Mouse (Mus musculus): ENCODE measurements around the gene Eif1b. TPM values are rescaled to one million over a fixed set of nuclear protein-coding genes. Genes with fewer than 3 reads are reported as not detected.

Eif1b gene
- polyA plus RNA-seq, 1 experiment from 2014 or later, result 146 TPM

- Histone ChIP-seq H3K4me1 (peaks cover 14% of the 10 kb centered on the region), H3K4me3 (replicated peaks) (peak overlapping the region; percentile 75), H3K27me3 (no peaks in the 10 kb centered on the region), H3K27ac (replicated peaks) (peak overlapping the region; percentile 87), H3K9ac (peak overlapping the region; percentile 96), H3K36me3 (peaks cover 22% of the 10 kb centered on the region), H3K4me2 (replicated peaks) (peak overlapping the region; percentile 74), H3K9me3 (replicated peaks) (no peaks in the 10 kb centered on the region)
- under 1% methylated on average over 79 of the region's 97 CpGs for WGBS
- peak; percentile 83 for ATAC-seq (ENCODE audit: insufficient number of reproducible peaks, low FRiP score, low TSS enrichment, low read depth)
Measured at GRCm38 (mm10) chr9:120492400-120493351, 644 bp downstream of the Eif1b start.

DNA sequence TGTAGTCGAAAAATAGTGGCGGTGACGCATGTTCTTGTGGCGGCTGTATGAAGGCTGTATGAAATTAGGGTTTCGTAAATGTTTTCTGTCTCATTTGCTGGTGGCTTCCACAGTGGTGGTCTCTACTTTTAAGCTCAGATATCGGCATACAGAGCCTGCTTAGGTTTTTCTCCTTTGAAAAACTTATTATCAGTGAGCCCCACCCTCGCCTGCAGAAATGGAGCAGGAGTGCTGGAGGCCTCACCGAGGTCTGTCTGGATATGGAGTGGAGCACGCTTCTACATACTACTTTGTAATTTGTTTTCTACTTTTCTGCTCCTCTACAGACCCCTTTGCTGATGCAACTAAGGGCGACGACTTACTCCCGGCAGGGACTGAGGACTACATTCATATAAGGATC is 1.7 kb downstream of the Eif1b start:
- peak overlapping the region; percentile 87 for H3K27ac ChIP-seq (replicated peaks)
- ATAC-seq (ENCODE audit: insufficient number of reproducible peaks, low FRiP score, low TSS enrichment, low read depth), result no peak
- peaks cover 22% of the 10 kb centered on the region for H3K36me3 ChIP-seq
- H3K4me3 ChIP-seq (replicated peaks), result peak overlapping the region; percentile 75
- H3K4me1 ChIP-seq, result peaks cover 14% of the 10 kb centered on the region
- H3K27me3 ChIP-seq, result no peaks in the 10 kb centered on the region
- H3K9ac ChIP-seq, result peak overlapping the region; percentile 96
- 35% methylated on average over 12 of the region's 12 CpGs for WGBS
- H3K4me2 ChIP-seq (replicated peaks), result peak overlapping the region; percentile 74
- H3K9me3 ChIP-seq (replicated peaks), result no peaks in the 10 kb centered on the region

DNA sequence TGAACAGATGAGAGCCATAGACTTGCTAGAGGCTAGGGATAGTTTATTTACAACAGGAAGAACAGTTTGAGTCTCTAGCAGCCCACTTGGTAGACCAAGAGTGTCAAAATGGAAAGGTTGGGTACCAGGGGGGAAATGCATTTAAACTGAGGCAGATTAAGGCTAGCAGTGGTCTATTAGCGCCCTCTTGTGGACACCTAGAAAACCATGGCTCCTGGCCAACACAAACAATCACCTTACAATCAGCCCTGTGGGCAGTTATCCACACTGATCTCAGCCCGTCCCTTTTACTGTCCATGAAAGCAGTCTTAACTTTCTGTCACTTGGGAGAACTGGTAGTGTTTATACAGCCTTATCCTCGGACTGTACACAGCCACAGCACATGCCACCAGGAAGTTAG is 4.7 kb downstream of the Eif1b start:
- Histone ChIP-seq H3K9me3 (replicated peaks) (no peaks in the 10 kb centered on the region), H3K27ac (replicated peaks) (no peak overlapping the region), H3K4me3 (replicated peaks) (no peak overlapping the region), H3K27me3 (no peaks in the 10 kb centered on the region), H3K4me2 (replicated peaks) (no peak overlapping the region), H3K4me1 (peaks cover 14% of the 10 kb centered on the region), H3K36me3 (peaks cover 22% of the 10 kb centered on the region), H3K9ac (no peak overlapping the region)
- no peak for ATAC-seq (ENCODE audit: insufficient number of reproducible peaks, low FRiP score, low TSS enrichment, low read depth)
- WGBS, result 5% methylated on average over 3 of the region's 3 CpGs

- Histone ChIP-seq H3K4me3 (replicated peaks) (no peak overlapping the region), H3K9ac (no peak overlapping the region; the same call in 1 of the 2 replicates), H3K27me3 (no peaks in the 10 kb centered on the region), H3K27ac (replicated peaks) (no peak overlapping the region), H3K4me1 (peaks cover 17% of the 10 kb centered on the region), H3K4me2 (replicated peaks) (no peak overlapping the region), H3K9me3 (replicated peaks) (no peaks in the 10 kb centered on the region), H3K36me3 (peaks cover 22% of the 10 kb centered on the region)
- ATAC-seq (ENCODE audit: insufficient number of reproducible peaks, low FRiP score, low TSS enrichment, low read depth), result no peak
- 83% methylated on average over 5 of the region's 5 CpGs for WGBS
Measured at GRCm38 (mm10) chr9:120497983-120498382, 6.0 kb downstream of the Eif1b start.

DNA sequence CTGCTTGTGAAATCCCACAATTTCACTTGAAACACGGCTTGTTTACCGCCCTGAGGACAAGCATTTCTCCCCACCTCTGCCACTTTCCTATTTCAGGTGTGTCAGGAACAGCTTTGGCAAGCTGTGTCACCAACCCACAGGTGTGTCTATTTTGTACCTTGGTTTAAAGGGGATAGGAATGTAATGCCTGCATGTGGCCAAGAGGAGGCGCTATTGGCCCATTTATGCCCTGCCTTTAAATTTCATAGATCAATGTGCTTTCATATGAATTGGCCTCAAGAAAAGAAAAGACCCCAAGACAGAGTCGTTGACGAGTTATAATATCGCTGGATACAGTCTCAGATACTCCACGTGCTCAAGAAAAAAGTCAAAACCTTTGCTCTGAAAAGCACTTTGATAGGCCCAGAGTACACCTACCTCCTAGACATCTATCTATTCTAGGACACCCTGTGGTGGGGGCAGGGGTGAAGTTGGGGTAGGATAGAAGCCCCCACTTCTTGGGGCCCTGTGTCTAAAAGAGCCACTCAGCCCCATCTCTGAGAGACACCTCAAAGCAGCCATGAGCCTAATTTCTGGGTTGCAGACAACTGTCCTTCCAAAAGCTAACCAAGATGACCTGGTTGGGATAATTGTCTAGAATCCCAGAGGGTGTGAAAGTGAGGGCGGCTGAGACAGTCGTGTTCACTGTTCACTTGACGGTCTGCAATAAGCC is 9.3 kb downstream of the Eif1b start:
- 0 out of 2 replicates have a peak, but pooled peaks cover under 1% of the 10 kb centered on the region for H3K9me3 ChIP-seq (replicated peaks)
- no peak overlapping the region for H3K4me3 ChIP-seq (replicated peaks)
- H3K9ac ChIP-seq, result no peak overlapping the region
- no peaks in the 10 kb centered on the region for H3K36me3 ChIP-seq
- WGBS, result 31% methylated on average over 10 of the region's 10 CpGs
- H3K4me2 ChIP-seq (replicated peaks), result no peak overlapping the region
- H3K4me1 ChIP-seq, result peaks cover 3% of the 10 kb centered on the region; the same call in 1 of the 2 replicates
- no peak for ATAC-seq (ENCODE audit: insufficient number of reproducible peaks, low FRiP score, low TSS enrichment, low read depth)
- H3K27ac ChIP-seq (replicated peaks), result no peak overlapping the region
- no peaks in the 10 kb centered on the region for H3K27me3 ChIP-seq

DNA sequence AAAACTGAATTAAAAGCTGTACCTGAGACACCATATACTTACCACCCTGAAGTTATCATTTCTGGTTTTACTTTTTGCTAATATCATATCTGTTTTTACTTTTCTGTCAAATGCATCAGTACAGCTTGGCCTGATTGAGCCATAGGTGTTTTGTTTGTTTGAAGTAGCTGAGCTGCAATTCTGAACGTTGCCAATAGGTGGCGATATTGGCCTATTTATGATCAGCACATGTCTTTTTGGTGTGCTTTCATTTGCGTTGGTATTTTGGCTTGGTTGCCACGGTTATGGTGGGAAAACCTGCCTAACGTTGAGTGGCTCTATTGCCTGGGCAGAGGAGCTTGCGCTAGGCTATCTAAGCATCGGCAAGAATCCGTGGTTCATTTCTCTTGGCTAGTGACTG is 10.0 kb downstream of the Eif1b start:
- H3K9ac ChIP-seq, result no peak overlapping the region
- WGBS, result 9% methylated on average over 8 of the region's 8 CpGs

GRCm38 (mm10) chr9:120504423-120504822 is 12.4 kb downstream of the Eif1b start:
- no peak overlapping the region for H3K9ac ChIP-seq
- no peaks in the 10 kb centered on the region for H3K27me3 ChIP-seq
- H3K4me1 ChIP-seq, result peaks cover 3% of the 10 kb centered on the region; the same call in 1 of the 2 replicates
- no peaks in the 10 kb centered on the region for H3K36me3 ChIP-seq
- H3K4me2 ChIP-seq (replicated peaks), result no peak overlapping the region
- 0 out of 2 replicates have a peak, but pooled peaks cover 5% of the 10 kb centered on the region for H3K9me3 ChIP-seq (replicated peaks)
- H3K27ac ChIP-seq (replicated peaks), result no peak overlapping the region
- 77% methylated on average over 2 of the region's 2 CpGs for WGBS
- ATAC-seq (ENCODE audit: insufficient number of reproducible peaks, low FRiP score, low TSS enrichment, low read depth), result no peak
- no peak overlapping the region for H3K4me3 ChIP-seq (replicated peaks)

More for the DNA sequence above, 10.0 kb downstream of the Eif1b start:
- Histone ChIP-seq H3K9me3 (replicated peaks) (0 out of 2 replicates have a peak, but pooled peaks cover 5% of the 10 kb centered on the region), H3K4me1 (peaks cover 3% of the 10 kb centered on the region; the same call in 1 of the 2 replicates), H3K27me3 (no peaks in the 10 kb centered on the region), H3K36me3 (no peaks in the 10 kb centered on the region), H3K4me2 (replicated peaks) (no peak overlapping the region), H3K27ac (replicated peaks) (no peak overlapping the region), H3K4me3 (replicated peaks) (no peak overlapping the region)
- ATAC-seq (ENCODE audit: insufficient number of reproducible peaks, low FRiP score, low TSS enrichment, low read depth), result no peak

- no peak overlapping the region for H3K4me3 ChIP-seq (replicated peaks)
- H3K9me3 ChIP-seq (replicated peaks), result no peaks in the 10 kb centered on the region
- WGBS, result 68% methylated on average over 3 of the region's 3 CpGs
- H3K9ac ChIP-seq, result no peak overlapping the region
- H3K27ac ChIP-seq (replicated peaks), result no peak overlapping the region
- H3K4me1 ChIP-seq, result no peaks in the 10 kb centered on the region
- ATAC-seq (ENCODE audit: insufficient number of reproducible peaks, low FRiP score, low TSS enrichment, low read depth), result no peak
- no peaks in the 10 kb centered on the region for H3K36me3 ChIP-seq
- no peak overlapping the region for H3K4me2 ChIP-seq (replicated peaks)
- no peaks in the 10 kb centered on the region for H3K27me3 ChIP-seq
Measured at GRCm38 (mm10) chr9:120511781-120512180, 19.7 kb downstream of the Eif1b start.

- Histone ChIP-seq H3K27me3 (no peaks in the 10 kb centered on the region), H3K9me3 (replicated peaks) (no peaks in the 10 kb centered on the region), H3K27ac (replicated peaks) (no peak overlapping the region), H3K9ac (no peak overlapping the region), H3K36me3 (no peaks in the 10 kb centered on the region), H3K4me3 (replicated peaks) (no peak overlapping the region), H3K4me2 (replicated peaks) (no peak overlapping the region), H3K4me1 (no peaks in the 10 kb centered on the region)
- ATAC-seq (ENCODE audit: insufficient number of reproducible peaks, low FRiP score, low TSS enrichment, low read depth), result no peak
- 72% methylated on average over 8 of the region's 8 CpGs for WGBS
Measured at GRCm38 (mm10) chr9:120516720-120517119, 24.7 kb downstream of the Eif1b start.

GRCm38 (mm10) chr9:120518946-120519345 is 26.9 kb downstream of the Eif1b start:
- H3K36me3 ChIP-seq, result no peaks in the 10 kb centered on the region
- no peak overlapping the region for H3K4me3 ChIP-seq (replicated peaks)
- no peaks in the 10 kb centered on the region for H3K27me3 ChIP-seq
- H3K9ac ChIP-seq, result no peak overlapping the region
- WGBS, result 70% methylated on average over 3 of the region's 3 CpGs
- H3K4me2 ChIP-seq (replicated peaks), result no peak overlapping the region
- no peaks in the 10 kb centered on the region for H3K9me3 ChIP-seq (replicated peaks)
- H3K4me1 ChIP-seq, result no peaks in the 10 kb centered on the region
- no peak for ATAC-seq (ENCODE audit: insufficient number of reproducible peaks, low FRiP score, low TSS enrichment, low read depth)
- no peak overlapping the region for H3K27ac ChIP-seq (replicated peaks)

GRCm38 (mm10) chr9:120519469-120520125 is 27.6 kb downstream of the Eif1b start:
- Histone ChIP-seq H3K27ac (replicated peaks) (no peak overlapping the region), H3K4me1 (no peaks in the 10 kb centered on the region), H3K9me3 (replicated peaks) (no peaks in the 10 kb centered on the region), H3K9ac (no peak overlapping the region), H3K4me3 (replicated peaks) (no peak overlapping the region), H3K27me3 (no peaks in the 10 kb centered on the region), H3K36me3 (no peaks in the 10 kb centered on the region), H3K4me2 (replicated peaks) (no peak overlapping the region)
- WGBS, result 38% methylated on average over 19 of the region's 19 CpGs
- ATAC-seq (ENCODE audit: insufficient number of reproducible peaks, low FRiP score, low TSS enrichment, low read depth), result no peak

All from embryonic facial prominence, embryonic 15.5 days (tissue).